Mouse (Mus musculus) layer of hippocampus, adult 18-20 months (tissue): ENCODE data around the gene Aire. TPM values are rescaled to one million over a fixed set of nuclear protein-coding genes. Genes with fewer than 3 reads are reported as not detected.

ENCODE experiments used
- DNase-seq, 2 experiments: peaks; one replicate each; pipeline ENCODE4 v3.0.0; 2022; ENCODE audit warnings: low spot score in 2 of 2
- total RNA-seq, 2 experiments: library from RNA; stranded (reverse); gene quantifications; 2 replicates each; pipeline ENCODE4 v1.2.3; 2021

Gene Aire
- total RNA-seq, 2 experiments from 2014 or later = 0.64 to 0.79 TPM

DNA sequence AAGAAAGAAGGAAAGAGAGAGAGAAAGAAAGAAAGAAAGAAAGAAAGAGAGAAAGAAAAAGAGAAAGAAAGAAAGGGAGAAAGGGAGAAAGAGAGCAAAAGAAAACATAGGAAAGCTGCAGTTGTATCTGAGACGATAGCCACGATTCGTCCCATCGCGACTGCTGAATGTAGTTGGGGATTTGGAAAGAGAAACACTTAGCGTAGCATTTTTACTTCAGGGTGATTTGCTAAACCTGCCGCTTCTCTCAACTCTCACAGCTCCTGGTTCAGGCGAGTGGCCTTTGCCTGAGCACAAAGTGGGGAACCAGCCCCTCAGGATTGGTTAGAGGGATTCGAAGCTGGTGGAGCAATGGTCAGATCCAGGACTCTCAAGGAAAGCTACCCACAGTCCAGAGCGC is 33.1 kb downstream of the Aire start:
- DNase-seq = no peak

GRCm38 (mm10) chr10:78009945-78010293 is 33.5 kb downstream of the Aire start, which contains the start of gene Pfkl:
TSS of gene Pfkl (minus strand) at chr10:78010083.
- no peak for DNase-seq

DNA sequence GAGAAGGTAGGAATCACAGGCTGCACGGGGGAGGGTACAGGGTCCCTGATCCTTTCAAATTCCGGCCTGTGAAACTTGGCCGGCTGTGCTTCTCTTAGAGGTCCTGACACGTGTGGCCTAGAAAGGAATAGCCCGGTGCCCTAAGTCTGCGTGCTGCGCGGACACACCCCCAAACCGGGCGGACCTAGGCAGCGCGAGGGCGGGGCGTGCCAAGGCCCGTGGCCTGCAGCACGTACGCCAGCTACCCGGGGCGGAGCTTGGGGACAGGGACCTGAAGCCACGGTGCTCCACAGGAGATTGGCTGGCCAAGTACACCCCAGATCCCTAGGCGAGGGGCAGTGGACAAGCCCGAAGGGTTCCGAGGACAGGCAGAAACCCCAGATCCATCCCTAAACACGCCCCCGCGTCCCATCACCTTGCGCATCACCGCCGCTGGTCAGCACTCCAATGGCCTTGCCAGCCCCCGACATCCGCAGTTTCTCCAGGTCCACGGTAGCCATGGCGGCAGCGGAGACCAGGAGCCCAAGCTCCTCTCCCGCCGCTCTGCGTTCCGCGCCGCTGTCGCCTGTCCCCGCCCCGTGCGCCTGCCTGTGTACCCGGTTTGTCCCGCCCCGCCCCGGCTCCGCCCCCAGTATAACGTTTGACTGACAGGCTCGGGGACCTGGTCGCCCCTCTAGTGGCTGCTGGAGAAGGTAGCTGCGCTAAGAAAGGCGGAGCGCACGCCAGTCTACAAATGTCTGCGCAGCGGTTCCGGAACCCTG is 34.0 kb downstream of the Aire start:
- peak; percentile 90 to 96 for DNase-seq

GRCm38 (mm10) chr10:78008169-78008568 is 35.2 kb downstream of the Aire start:
- no peak for DNase-seq

GRCm38 (mm10) chr10:78007203-78007602 is 36.2 kb downstream of the Aire start:
- DNase-seq = no peak

GRCm38 (mm10) chr10:78005791-78006438 is 37.5 kb downstream of the Aire start:
- no peak for DNase-seq

DNA sequence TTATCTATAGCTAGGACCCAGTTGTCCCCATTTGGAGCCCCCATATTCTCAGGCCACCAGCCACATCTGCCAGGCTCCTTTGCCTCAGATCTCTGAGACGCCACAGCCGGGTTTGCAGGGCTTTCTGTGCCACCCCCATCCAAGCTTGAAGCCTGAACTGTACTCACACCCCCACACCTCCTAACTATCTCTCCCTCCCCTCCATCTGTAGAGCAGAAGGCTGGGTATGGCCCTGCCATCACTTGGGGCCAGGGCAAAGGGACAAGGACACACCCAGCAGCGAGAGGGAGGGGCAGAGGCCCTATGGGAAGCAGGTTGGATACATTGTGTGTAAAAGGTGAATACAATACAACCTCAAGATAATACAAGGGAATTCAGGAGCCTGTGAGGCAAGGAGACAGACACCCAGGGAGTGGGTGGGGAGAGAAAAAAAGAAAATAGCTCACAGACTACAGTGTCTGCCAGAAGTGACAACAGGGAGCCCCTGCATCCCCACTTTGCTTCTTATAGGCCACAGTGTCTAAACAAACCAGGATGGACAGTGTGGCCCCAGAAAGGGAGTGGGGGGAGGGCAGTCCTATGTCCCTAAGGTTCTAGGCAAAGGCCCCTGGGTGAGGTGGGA is 38.8 kb downstream of the Aire start:
- DNase-seq = peak in 1 of 2 experiments; percentile 75

- DNase-seq = peak in 1 of 2 experiments; percentile 39
Observed at GRCm38 (mm10) chr10:78002316-78002715, 41.1 kb downstream of the Aire start.

DNA sequence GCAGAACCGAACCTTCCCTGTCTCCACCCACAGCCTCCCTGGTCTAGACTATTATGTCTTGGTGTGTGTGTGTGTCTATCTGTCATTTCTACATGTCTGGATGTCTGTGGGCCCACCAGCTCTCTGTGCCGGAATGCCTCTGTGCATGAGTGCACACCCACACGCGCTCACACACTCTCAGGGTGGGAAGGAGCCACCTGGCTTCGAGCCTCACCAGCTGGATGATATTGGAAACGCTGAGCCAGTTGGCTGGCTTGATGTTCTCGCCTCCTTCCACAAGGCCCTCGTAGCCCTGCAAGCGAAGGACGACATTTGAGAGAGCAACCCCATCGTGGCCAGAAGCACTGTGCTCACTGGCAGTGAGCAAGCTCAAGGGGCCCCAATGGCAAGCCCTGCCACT is 41.6 kb downstream of the Aire start:
- DNase-seq = peak; percentile 93 to 96

- no peak for DNase-seq
Observed at GRCm38 (mm10) chr10:78000200-78000599, 43.2 kb downstream of the Aire start.

GRCm38 (mm10) chr10:77995639-77996038 is 47.8 kb downstream of the Aire start:
- no peak for DNase-seq

- no peak for DNase-seq
Observed at GRCm38 (mm10) chr10:77985775-77986174, 57.6 kb downstream of the Aire start.

DNA sequence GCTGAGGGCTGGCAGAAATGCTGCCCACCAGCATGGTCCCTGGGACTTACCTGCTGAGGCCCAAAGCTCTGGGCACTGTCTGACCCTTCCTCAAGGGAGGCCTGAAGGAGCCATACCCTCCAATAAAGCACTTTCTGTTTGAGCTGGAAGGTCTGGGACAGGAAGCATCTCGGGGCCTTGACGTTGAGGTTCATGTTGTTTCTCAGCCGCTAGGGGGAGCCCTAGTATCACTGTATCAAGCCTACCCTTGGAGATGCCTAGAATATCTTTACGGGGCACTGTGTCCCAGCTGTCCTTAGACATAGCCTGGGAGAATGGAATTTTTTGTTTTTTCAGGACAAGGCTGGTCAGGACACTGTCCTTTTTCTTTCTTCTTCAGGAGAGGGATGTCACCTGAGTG is 58.8 kb downstream of the Aire start:
- DNase-seq = peak; percentile 63 to 86

Other genes with a start within 250 kb of the Aire start
- not detected for gene Gm9639, start 248.5 kb downstream of the Aire start, total RNA-seq
- gene Gm19668, start 244.5 kb downstream of the Aire start, total RNA-seq = not detected
- not detected for gene Gm9507, start 231.8 kb downstream of the Aire start, total RNA-seq
- gene Gm2696, start 228.9 kb downstream of the Aire start, total RNA-seq = not detected
- gene Krtap10-4, start 216.5 kb downstream of the Aire start, total RNA-seq = not detected
- not detected for gene Krtap10-10, start 207.7 kb downstream of the Aire start, total RNA-seq
- gene Gm36176, start 196.8 kb downstream of the Aire start, total RNA-seq = not detected
- gene Gm10318, start 190.8 kb downstream of the Aire start, total RNA-seq = not detected
- not detected for gene Gm3285, start 181.6 kb downstream of the Aire start, total RNA-seq
- gene Lrrc3, start 141.1 kb downstream of the Aire start, total RNA-seq = 1 to 10 TPM; 3.8 to 5.0 TPM
- 10 to 100 TPM; 37.9 to 40.8 TPM for gene Trpm2, start 73.0 kb downstream of the Aire start, total RNA-seq
- 10 to 100 TPM; 39.9 to 40.5 TPM for gene 1810043G02Rik, start 65.1 kb downstream of the Aire start, total RNA-seq
- 100 to 1,000 TPM; 217 to 223 TPM for gene Pfkl, start 33.5 kb downstream of the Aire start, total RNA-seq
- gene Dnmt3l, start 1.7 kb downstream of the Aire start, total RNA-seq = 1 to 10 TPM in 1 of 2 experiments, under 1 TPM in 1; 0.74 to 1.2 TPM
- gene Icosl, start 25.7 kb upstream of the Aire start, total RNA-seq = 10 to 100 TPM; 12.1 to 12.7 TPM
- 100 to 1,000 TPM; 129 to 132 TPM for gene D10Jhu81e, start 126.2 kb upstream of the Aire start, total RNA-seq
- 10 to 100 TPM; 19.7 to 20.5 TPM for gene Pwp2, start 141.5 kb upstream of the Aire start, total RNA-seq
- 10 to 100 TPM; 81.2 to 86.4 TPM for gene Trappc10, start 201.0 kb upstream of the Aire start, total RNA-seq